Mouse (Mus musculus) testis, adult 2 months (tissue): ENCODE measurements around the gene Eln. TPM values are rescaled to one million over a fixed set of nuclear protein-coding genes. Genes with fewer than 3 reads are reported as not detected.
A peak's percentile ranks its signal among the peaks of the same experiment; 100 is the strongest.

Experiments
- H3K27ac ChIP-seq: fragments of 200-500 bp; 2 replicates; pipeline ENCODE4 v1.5.1; 2012; ENCODE audit warnings: low read depth, low read length; ENCODE audit not compliant: control insufficient read depth, insufficient read depth
- H3K27me3 ChIP-seq: fragments of 200-500 bp; 2 replicates; pipeline ENCODE4 v1.6.1; 2012; ENCODE audit warnings: mild to moderate bottlenecking, low read length, moderate library complexity; ENCODE audit not compliant: control insufficient read depth, insufficient read depth
- H3K36me3 ChIP-seq: fragments of 200-500 bp; 2 replicates; pipeline ENCODE4 v1.6.1; 2012; ENCODE audit warnings: mild to moderate bottlenecking, low read length; ENCODE audit not compliant: control insufficient read depth, insufficient read depth
- H3K4me1 ChIP-seq: fragments of 200-500 bp; 2 replicates; pipeline ENCODE4 v1.6.1; 2012; ENCODE audit warnings: low read length; ENCODE audit not compliant: control insufficient read depth, insufficient read depth
- H3K4me3 ChIP-seq: fragments of 200-500 bp; 2 replicates; pipeline ENCODE4 v1.5.1; 2012; ENCODE audit warnings: low read depth, mild to moderate bottlenecking, low read length, moderate library complexity, mixed read lengths; ENCODE audit not compliant: control insufficient read depth
- CTCF ChIP-seq: fragments of 200-500 bp; IDR thresholded peaks from 2 replicates; pipeline ENCODE4 v1.5.1; 2012; ENCODE audit warnings: low read depth, mild to moderate bottlenecking, inconsistent platforms, low read length, moderate library complexity; ENCODE audit not compliant: control insufficient read depth, insufficient read depth, insufficient replicate concordance
- POLR2A ChIP-seq: fragments of 200-500 bp; IDR thresholded peaks from 2 replicates; pipeline ENCODE4 v1.6.1; 2012; ENCODE audit warnings: low read depth, mild to moderate bottlenecking, inconsistent platforms, low read length, moderate library complexity; ENCODE audit not compliant: control insufficient read depth
- polyA plus RNA-seq: library from polyadenylated mRNA; depleted of rRNA; stranded (reverse); fragments of >200 nt; gene quantifications from 2 replicates; pipeline ENCODE4 v1.2.3, GENCODE M21; 2012

Gene Eln
- polyA plus RNA-seq, 1 experiment, result 12.8 TPM

- no peaks in the 10 kb centered on the region for H3K27me3 ChIP-seq
- no peaks in the 10 kb centered on the region for H3K4me1 ChIP-seq
- TF ChIP-seq CTCF (peak; percentile 69; the same call in 1 of the 2 replicates), POLR2A (no peak)
- H3K4me3 ChIP-seq, result no peak overlapping the region
- H3K36me3 ChIP-seq, result no peaks in the 10 kb centered on the region
- no peak overlapping the region for H3K27ac ChIP-seq
Measured at GRCm38 (mm10) chr5:134704157-134704556, 43.0 kb downstream of the Eln start.

GRCm38 (mm10) chr5:134695539-134695938 is 51.6 kb downstream of the Eln start:
- Histone ChIP-seq H3K27me3 (no peaks in the 10 kb centered on the region), H3K4me1 (no peaks in the 10 kb centered on the region), H3K27ac (no peak overlapping the region), H3K36me3 (no peaks in the 10 kb centered on the region), H3K4me3 (no peak overlapping the region)
- TF ChIP-seq POLR2A (no peak), CTCF (no peak)

GRCm38 (mm10) chr5:134695082-134695481 is 52.0 kb downstream of the Eln start:
- no peak for TF ChIP-seq POLR2A
- Histone ChIP-seq H3K36me3 (no peaks in the 10 kb centered on the region), H3K4me1 (no peaks in the 10 kb centered on the region), H3K27ac (no peak overlapping the region), H3K27me3 (no peaks in the 10 kb centered on the region), H3K4me3 (no peak overlapping the region)

- TF ChIP-seq CTCF (no peak), POLR2A (no peak)
- H3K36me3 ChIP-seq, result no peaks in the 10 kb centered on the region
- H3K4me3 ChIP-seq, result no peak overlapping the region
- H3K4me1 ChIP-seq, result peaks cover 4% of the 10 kb centered on the region
- no peak overlapping the region for H3K27ac ChIP-seq
- no peaks in the 10 kb centered on the region for H3K27me3 ChIP-seq
Measured at GRCm38 (mm10) chr5:134692704-134693103, 54.4 kb downstream of the Eln start.

GRCm38 (mm10) chr5:134688718-134689284 is 58.3 kb downstream of the Eln start:
- no peaks in the 10 kb centered on the region for H3K27me3 ChIP-seq
- H3K36me3 ChIP-seq, result no peaks in the 10 kb centered on the region
- peak overlapping the region; percentile 73 for H3K27ac ChIP-seq
- H3K4me1 ChIP-seq, result peaks cover 10% of the 10 kb centered on the region
- TF ChIP-seq CTCF (no peak; the same call in 1 of the 2 replicates), POLR2A (no peak)
- peak overlapping the region; percentile 86 for H3K4me3 ChIP-seq

GRCm38 (mm10) chr5:134688086-134688717 is 58.9 kb downstream of the Eln start, which contains the start of gene Limk1:
TSS of gene Limk1 (minus strand) at chr5:134688598.
- TF ChIP-seq CTCF (no peak), POLR2A (0 out of 2 replicates have a peak, but pooled peaks have one; percentile 13)
- no peaks in the 10 kb centered on the region for H3K27me3 ChIP-seq
- H3K4me3 ChIP-seq, result peak within 1 kb of the TSS; percentile 86
- peaks cover 10% of the 10 kb centered on the region for H3K4me1 ChIP-seq
- peak within 1 kb of the TSS; percentile 73 for H3K27ac ChIP-seq
- H3K36me3 ChIP-seq, result no peaks in the 10 kb centered on the region

GRCm38 (mm10) chr5:134687187-134687586 is 59.9 kb downstream of the Eln start:
- TF ChIP-seq CTCF (no peak), POLR2A (no peak)

More at GRCm38 (mm10) chr5:134687187-134687586, 59.9 kb downstream of the Eln start:
- Histone ChIP-seq H3K36me3 (no peaks in the 10 kb centered on the region), H3K27me3 (no peaks in the 10 kb centered on the region), H3K27ac (no peak overlapping the region), H3K4me1 (peaks cover 10% of the 10 kb centered on the region), H3K4me3 (no peak overlapping the region; the same call in 1 of the 2 replicates)
